Mouse (Mus musculus): ENCODE data around the gene Nexn. TPM values are rescaled to one million over a fixed set of nuclear protein-coding genes. Genes with fewer than 3 reads are reported as not detected.

Gene Nexn
- polyA plus RNA-seq, 1 experiment from 2014 or later = 5.5 TPM

- Histone ChIP-seq H3K9me3 (ENCODE audit: control insufficient read depth, low read length) (no peaks in the 10 kb centered on the region), H3K4me1 (replicated peaks; ENCODE audit: control insufficient read depth, insufficient read depth, low read length) (peaks cover 22% of the 10 kb centered on the region), H3K9ac (ENCODE audit: low read depth, low read length) (peak overlapping the region; percentile 83), H3K27ac (ENCODE audit: low read depth, low read length) (peak overlapping the region; percentile 93), H3K4me3 (ENCODE audit: low read depth, low read length) (peak overlapping the region; percentile 70), H3K27me3 (replicated peaks; ENCODE audit: control insufficient read depth, insufficient read depth, low read length) (no peaks in the 10 kb centered on the region), H3K4me2 (peak overlapping the region; percentile 73), H3K36me3 (ENCODE audit: control insufficient read depth, insufficient read depth, low read length) (no peaks in the 10 kb centered on the region)
- WGBS = 6% methylated on average over 7 of the region's 7 CpGs
- no peak for ATAC-seq (replicated peaks; ENCODE audit: low FRiP score)
- DNase-seq (ENCODE audit: low spot score) = no peak
These were observed 73.0 kb downstream of the Nexn start for GRCm38 (mm10) chr3:152193177-152193576.

- Histone ChIP-seq H3K36me3 (ENCODE audit: control insufficient read depth, insufficient read depth, low read length) (no peaks in the 10 kb centered on the region), H3K9ac (ENCODE audit: low read depth, low read length) (peak overlapping the region; percentile 69), H3K4me2 (peak overlapping the region; percentile 70), H3K9me3 (ENCODE audit: control insufficient read depth, low read length) (no peaks in the 10 kb centered on the region), H3K4me1 (replicated peaks; ENCODE audit: control insufficient read depth, insufficient read depth, low read length) (peaks cover 20% of the 10 kb centered on the region), H3K27ac (ENCODE audit: low read depth, low read length) (peak overlapping the region; percentile 73), H3K4me3 (ENCODE audit: low read depth, low read length) (peak overlapping the region; percentile 68), H3K27me3 (replicated peaks; ENCODE audit: control insufficient read depth, insufficient read depth, low read length) (no peaks in the 10 kb centered on the region)
- WGBS = 25% methylated on average over 9 of the region's 11 CpGs
- no peak for DNase-seq (ENCODE audit: low spot score)
- ATAC-seq (replicated peaks; ENCODE audit: low FRiP score) = no peak
These were observed 73.8 kb downstream of the Nexn start for GRCm38 (mm10) chr3:152192238-152192931.

GRCm38 (mm10) chr3:152191791-152192237 is 74.3 kb downstream of the Nexn start:
- 12% methylated on average over 6 of the region's 6 CpGs for WGBS
- peak overlapping the region; percentile 69 for H3K9ac ChIP-seq (ENCODE audit: low read depth, low read length)
- H3K9me3 ChIP-seq (ENCODE audit: control insufficient read depth, low read length) = no peaks in the 10 kb centered on the region
- ATAC-seq (replicated peaks; ENCODE audit: low FRiP score) (peak; percentile 61), DNase-seq (ENCODE audit: low spot score) (peak; percentile 49)
- H3K27me3 ChIP-seq (replicated peaks; ENCODE audit: control insufficient read depth, insufficient read depth, low read length) = no peaks in the 10 kb centered on the region
- peak overlapping the region; percentile 73 for H3K27ac ChIP-seq (ENCODE audit: low read depth, low read length)
- H3K36me3 ChIP-seq (ENCODE audit: control insufficient read depth, insufficient read depth, low read length) = no peaks in the 10 kb centered on the region
- peak overlapping the region; percentile 70 for H3K4me2 ChIP-seq
- peak overlapping the region; percentile 68 for H3K4me3 ChIP-seq (ENCODE audit: low read depth, low read length)
- H3K4me1 ChIP-seq (replicated peaks; ENCODE audit: control insufficient read depth, insufficient read depth, low read length) = peaks cover 16% of the 10 kb centered on the region

GRCm38 (mm10) chr3:152190679-152191477 is 75.3 kb downstream of the Nexn start:
- ATAC-seq (replicated peaks; ENCODE audit: low FRiP score) (0 out of 2 replicates have a peak, but pooled peaks have one; percentile 13), DNase-seq (ENCODE audit: low spot score) (no peak)
- H3K4me3 ChIP-seq (ENCODE audit: low read depth, low read length) = peak overlapping the region; percentile 68
- no peaks in the 10 kb centered on the region for H3K27me3 ChIP-seq (replicated peaks; ENCODE audit: control insufficient read depth, insufficient read depth, low read length)
- H3K36me3 ChIP-seq (ENCODE audit: control insufficient read depth, insufficient read depth, low read length) = peaks cover 7% of the 10 kb centered on the region; the same call in 1 of the 2 replicates
- peak overlapping the region; percentile 64; the same call in 1 of the 2 replicates for H3K9ac ChIP-seq (ENCODE audit: low read depth, low read length)
- H3K4me2 ChIP-seq = peak overlapping the region; percentile 70
- H3K9me3 ChIP-seq (ENCODE audit: control insufficient read depth, low read length) = no peaks in the 10 kb centered on the region
- H3K4me1 ChIP-seq (replicated peaks; ENCODE audit: control insufficient read depth, insufficient read depth, low read length) = peaks cover 16% of the 10 kb centered on the region
- WGBS = 63% methylated on average over 9 of the region's 9 CpGs
- H3K27ac ChIP-seq (ENCODE audit: low read depth, low read length) = 0 out of 2 replicates have a peak overlapping the region, but pooled peaks have one; percentile 52

- Histone ChIP-seq H3K4me2 (peak overlapping the region; percentile 39), H3K4me3 (ENCODE audit: low read depth, low read length) (no peak overlapping the region), H3K36me3 (ENCODE audit: control insufficient read depth, insufficient read depth, low read length) (peaks cover 7% of the 10 kb centered on the region; the same call in 1 of the 2 replicates), H3K9ac (ENCODE audit: low read depth, low read length) (no peak overlapping the region), H3K27me3 (replicated peaks; ENCODE audit: control insufficient read depth, insufficient read depth, low read length) (no peaks in the 10 kb centered on the region), H3K9me3 (ENCODE audit: control insufficient read depth, low read length) (no peaks in the 10 kb centered on the region), H3K27ac (ENCODE audit: low read depth, low read length) (no peak overlapping the region), H3K4me1 (replicated peaks; ENCODE audit: control insufficient read depth, insufficient read depth, low read length) (peaks cover 16% of the 10 kb centered on the region)
- DNase-seq (ENCODE audit: low spot score) = no peak
- WGBS = 56% methylated on average over 4 of the region's 4 CpGs
- no peak for ATAC-seq (replicated peaks; ENCODE audit: low FRiP score)
These were observed 76.8 kb downstream of the Nexn start for GRCm38 (mm10) chr3:152189306-152189705.

Other genes starting within 250 kb of the Nexn start
- 12.1 and 15.4 TPM in 2 replicates for gene Gipc2, start 100.1 kb downstream of the Nexn start, polyA plus RNA-seq (2014; fragmentation: Nextera tagmentation; extraction: Ambion mirVana)
- gene Dnajb4, start 56.0 kb downstream of the Nexn start, polyA plus RNA-seq (2014; fragmentation: Nextera tagmentation; extraction: Ambion mirVana) = 29.7 and 33.1 TPM in 2 replicates
- 234 and 253 TPM in 2 replicates for gene Fubp1, start 55.9 kb downstream of the Nexn start, polyA plus RNA-seq (2014; fragmentation: Nextera tagmentation; extraction: Ambion mirVana)
- gene Miga1, start 74.1 kb upstream of the Nexn start, polyA plus RNA-seq (2014; fragmentation: Nextera tagmentation; extraction: Ambion mirVana) = 12.4 and 12.7 TPM in 2 replicates
- gene Usp33, start 80.1 kb upstream of the Nexn start, polyA plus RNA-seq (2014; fragmentation: Nextera tagmentation; extraction: Ambion mirVana) = 42.0 and 46.1 TPM in 2 replicates
- gene Zzz3, start 129.1 kb upstream of the Nexn start, polyA plus RNA-seq (2014; fragmentation: Nextera tagmentation; extraction: Ambion mirVana) = 45.5 and 45.7 TPM in 2 replicates

All from liver, embryonic 11.5 days (tissue).